Mouse (Mus musculus) cerebellum, adult 11 months (tissue): ENCODE results near the gene Trim8.

Experiments
- DNase-seq: peaks from one replicate; pipeline ENCODE4 v3.0.0; 2022

The Trim8 gene

GRCm38 (mm10) chr19:46505646-46506371 lies 4.3 kb downstream of the Trim8 start:
- DNase-seq: no peak

DNA sequence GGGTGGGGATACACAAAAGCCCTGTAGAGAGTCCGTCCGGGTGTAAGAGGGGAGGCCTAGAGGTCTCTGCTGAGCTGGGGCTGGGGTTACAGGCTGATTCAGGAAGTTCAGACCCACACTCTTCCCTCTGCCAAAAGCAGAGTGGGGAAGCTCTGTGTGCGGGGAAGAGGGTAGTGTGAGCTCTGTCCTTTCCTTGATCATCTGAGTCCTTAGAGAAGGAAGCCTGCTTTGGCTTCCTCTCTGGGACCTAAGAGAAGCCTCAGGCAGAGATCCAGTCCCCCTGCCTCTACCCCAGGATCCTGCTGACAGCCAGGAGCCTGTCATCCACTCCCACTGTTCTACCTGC lies 4.8 kb downstream of the Trim8 start:
- no peak for DNase-seq

GRCm38 (mm10) chr19:46507181-46507581 lies 5.7 kb downstream of the Trim8 start:
- DNase-seq: no peak

DNA sequence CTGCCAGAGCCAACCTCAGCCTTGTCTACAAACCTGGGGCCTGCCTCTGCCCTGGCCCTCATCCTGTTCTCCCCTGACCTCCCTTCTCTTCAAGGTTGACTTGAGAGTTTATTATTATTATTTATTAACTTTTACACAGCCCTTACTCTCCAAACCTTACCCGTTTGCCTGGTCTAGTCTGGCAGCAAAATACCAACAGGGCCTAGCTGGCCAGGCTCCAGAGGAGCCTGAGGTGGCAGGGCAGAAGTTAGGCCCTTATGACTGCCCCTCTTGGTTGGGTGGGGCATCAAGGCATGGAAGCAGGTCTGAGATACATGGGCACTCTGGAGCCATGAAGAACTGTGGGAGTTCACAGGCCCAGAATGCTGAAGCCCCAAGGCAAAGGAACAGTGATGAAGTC lies 6.3 kb downstream of the Trim8 start:
- no peak for DNase-seq

DNA sequence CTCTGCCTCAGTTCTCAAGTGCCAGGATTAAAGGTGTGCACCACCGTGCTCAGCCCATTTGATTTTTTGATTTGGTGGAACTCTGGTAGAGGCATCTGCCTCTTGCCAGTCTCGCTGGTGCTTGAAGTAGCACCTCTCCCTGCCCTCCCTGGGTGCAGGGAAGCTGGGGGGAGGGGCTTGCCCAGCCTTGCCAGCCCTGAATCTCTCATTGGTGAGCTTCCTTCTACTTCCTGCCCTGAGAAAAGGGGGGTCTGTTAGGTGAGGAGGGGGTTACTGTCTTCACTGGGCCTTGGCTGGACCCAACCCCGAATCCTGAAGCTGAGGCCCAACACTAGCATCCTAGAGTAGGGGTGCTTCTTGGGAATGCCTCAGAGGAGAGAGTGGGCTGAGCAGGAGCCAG lies 7.2 kb downstream of the Trim8 start:
- DNase-seq: no peak

GRCm38 (mm10) chr19:46509202-46509601 lies 7.7 kb downstream of the Trim8 start:
- DNase-seq: no peak

DNA sequence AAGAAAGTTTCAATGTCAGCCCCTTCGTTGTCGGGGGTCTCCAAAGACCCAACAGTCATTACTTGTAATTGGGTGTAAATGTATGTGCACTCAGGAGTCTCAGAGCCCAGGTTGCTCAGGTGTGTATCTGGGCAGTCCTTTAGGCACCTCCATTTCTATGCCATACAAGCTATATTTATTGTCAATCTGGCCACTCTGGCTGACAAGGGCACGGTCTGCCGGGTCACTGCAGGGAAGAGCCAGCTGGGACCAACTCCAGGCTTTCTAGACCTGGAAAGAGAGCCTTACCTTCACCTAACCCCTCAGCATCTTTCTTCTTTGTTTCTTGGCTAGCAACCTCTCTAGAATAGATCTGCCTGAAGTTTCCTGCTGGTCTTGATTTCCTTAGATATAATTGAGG lies 8.2 kb downstream of the Trim8 start:
- DNase-seq: no peak

DNA sequence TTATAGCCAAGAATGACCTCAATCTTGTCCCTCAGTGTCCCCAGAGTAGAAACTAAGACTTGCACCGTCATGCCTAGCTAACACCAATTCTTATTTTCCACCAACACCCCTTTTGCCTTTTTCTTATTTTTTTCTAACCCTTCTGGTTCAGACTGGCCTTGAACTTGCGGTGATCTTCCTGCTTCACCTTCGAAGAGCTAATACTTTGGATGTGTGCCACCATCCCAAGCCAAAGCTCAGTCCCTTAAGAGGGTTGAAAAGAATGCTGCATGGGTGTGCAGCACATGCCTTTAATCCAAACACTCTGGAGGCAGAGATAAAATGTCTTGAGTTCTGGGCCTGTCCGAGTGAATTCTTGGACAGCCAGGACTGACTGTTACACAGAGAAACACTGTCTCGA lies 8.9 kb downstream of the Trim8 start:
- DNase-seq: no peak

- no peak for DNase-seq
These were observed 9.3 kb downstream of the Trim8 start for GRCm38 (mm10) chr19:46510824-46511223.

- no peak for DNase-seq
These were observed 9.8 kb downstream of the Trim8 start for GRCm38 (mm10) chr19:46511263-46511662.

GRCm38 (mm10) chr19:46514387-46514786 lies 12.9 kb downstream of the Trim8 start:
- no peak for DNase-seq

DNA sequence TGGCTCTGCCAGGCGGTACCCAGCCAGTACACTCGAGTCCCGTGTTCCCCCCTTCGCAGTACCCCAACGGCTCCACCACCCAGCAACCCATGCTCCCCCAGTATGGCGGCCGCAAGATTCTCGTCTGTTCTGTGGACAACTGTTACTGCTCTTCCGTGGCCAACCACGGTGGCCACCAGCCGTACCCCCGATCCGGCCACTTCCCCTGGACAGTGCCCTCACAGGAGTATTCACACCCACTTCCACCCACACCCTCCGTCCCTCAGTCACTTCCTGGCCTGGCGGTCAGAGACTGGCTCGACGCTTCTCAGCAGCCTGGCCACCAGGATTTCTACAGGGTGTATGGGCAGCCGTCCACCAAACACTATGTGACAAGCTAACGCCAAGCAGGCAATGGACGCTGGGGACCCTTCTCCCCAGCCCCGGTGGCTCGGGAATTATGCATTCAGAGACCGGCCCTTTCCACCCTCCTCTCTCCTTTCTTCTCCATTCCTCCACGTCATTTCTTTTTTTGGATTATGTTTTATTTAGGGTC lies 13.9 kb downstream of the Trim8 start:
- no peak for DNase-seq

- DNase-seq: no peak
These were observed 15.4 kb downstream of the Trim8 start for GRCm38 (mm10) chr19:46516667-46517528.

- no peak for DNase-seq
These were observed 16.2 kb downstream of the Trim8 start for GRCm38 (mm10) chr19:46517529-46518351.

DNA sequence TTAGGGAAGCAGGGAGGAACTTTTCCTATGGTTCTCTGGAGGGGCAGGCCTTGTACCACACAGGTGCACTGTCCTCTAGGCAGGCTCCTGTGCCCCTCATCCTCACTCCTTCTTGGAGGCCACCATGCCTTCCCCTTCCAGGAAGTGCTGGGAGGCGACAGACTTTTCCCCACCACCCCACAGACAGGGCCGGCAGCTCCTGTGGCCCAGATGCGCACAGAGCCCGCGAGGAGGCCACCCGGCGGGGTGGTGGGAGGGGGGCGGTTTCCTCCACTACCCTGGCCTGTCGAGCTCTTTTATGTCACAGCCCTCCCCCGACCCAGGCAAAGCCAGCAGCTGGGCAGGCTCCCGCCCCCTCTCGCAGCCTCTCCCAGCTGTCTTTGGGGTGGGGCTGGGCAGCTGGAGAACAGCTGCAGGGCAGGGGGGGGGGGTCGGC lies 16.9 kb downstream of the Trim8 start:
- DNase-seq: no peak

- DNase-seq: no peak
These were observed 17.5 kb downstream of the Trim8 start for GRCm38 (mm10) chr19:46518828-46519621.

DNA sequence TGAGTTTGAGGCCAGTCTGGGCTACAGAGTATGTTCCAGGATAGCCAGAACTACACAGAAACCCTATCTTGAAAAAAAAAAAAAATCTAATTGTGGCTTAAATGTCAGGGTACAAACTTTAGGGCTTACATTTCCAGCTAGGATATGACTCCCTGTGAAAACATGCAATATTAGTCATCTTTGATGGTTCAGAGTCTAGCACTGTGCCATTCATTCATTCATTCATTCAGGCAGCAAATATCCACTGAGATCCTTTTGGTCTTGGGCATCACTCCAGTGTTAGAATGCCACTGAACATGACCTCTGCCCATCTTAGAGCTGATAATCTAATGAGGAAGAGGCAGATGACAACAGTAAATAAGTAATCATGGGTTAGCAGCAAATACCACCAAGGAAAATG lies 20.2 kb downstream of the Trim8 start:
- no peak for DNase-seq

GRCm38 (mm10) chr19:46522433-46523044 lies 21.0 kb downstream of the Trim8 start:
- no peak for DNase-seq

DNA sequence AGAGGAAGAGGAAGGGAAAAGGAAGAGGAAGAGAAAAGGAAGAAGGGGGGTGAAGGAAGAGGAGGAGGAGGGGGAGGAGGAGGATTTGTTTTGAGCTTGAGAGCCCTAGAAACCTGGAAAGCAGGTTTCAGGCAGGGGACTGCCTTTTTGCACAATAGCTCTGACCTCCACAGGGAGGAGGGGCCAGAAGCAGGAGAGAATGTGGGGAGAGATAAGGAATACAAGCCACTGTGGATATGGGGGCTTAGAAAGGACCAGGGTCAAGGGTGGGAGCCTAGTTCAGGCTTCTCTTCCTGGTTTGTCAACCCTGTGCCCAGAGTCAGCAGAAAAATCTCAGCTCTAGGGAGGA lies 21.6 kb downstream of the Trim8 start:
- no peak for DNase-seq

- DNase-seq: no peak
These were observed 22.1 kb downstream of the Trim8 start for GRCm38 (mm10) chr19:46523480-46524151.

- DNase-seq: no peak
These were observed 22.6 kb downstream of the Trim8 start for GRCm38 (mm10) chr19:46524152-46524544.
